Mouse (Mus musculus) adrenal gland, postnatal 14 days (tissue): ENCODE measurements around the gene Bmp8a. TPM values are rescaled to one million over a fixed set of nuclear protein-coding genes. Genes with fewer than 3 reads are reported as not detected.
A peak's percentile ranks its signal among the peaks of the same experiment; 100 is the strongest.

Experiments used
- DNase-seq: peaks from one replicate; pipeline ENCODE4 v3.0.0; 2021; ENCODE audit warnings: mixed read lengths
- total RNA-seq: library from RNA; stranded (reverse); gene quantifications from 2 replicates; pipeline ENCODE4 v1.2.3, GENCODE M21; 2021

Bmp8a gene
- total RNA-seq, 1 experiment from 2014 or later = not detected

DNA sequence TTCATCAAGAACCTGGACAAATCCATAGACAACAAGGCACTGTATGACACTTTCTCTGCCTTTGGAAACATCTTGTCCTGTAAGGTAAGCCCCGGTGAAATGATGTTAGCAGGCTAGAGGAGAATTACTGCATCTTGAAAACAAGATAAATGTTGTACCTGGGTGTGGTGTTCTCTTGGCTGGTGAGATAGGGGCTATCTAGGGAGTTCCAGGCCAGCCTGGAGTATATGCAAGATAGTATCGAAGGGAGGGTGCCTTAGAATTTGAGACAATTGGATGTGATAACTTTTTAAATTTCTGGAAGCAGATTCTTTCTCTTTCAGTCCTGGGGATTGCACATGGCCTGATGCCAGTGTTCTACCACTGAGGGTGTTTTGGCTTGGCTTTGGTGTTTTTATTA lies 56.3 kb downstream of the Bmp8a start:
- DNase-seq = no peak

DNA sequence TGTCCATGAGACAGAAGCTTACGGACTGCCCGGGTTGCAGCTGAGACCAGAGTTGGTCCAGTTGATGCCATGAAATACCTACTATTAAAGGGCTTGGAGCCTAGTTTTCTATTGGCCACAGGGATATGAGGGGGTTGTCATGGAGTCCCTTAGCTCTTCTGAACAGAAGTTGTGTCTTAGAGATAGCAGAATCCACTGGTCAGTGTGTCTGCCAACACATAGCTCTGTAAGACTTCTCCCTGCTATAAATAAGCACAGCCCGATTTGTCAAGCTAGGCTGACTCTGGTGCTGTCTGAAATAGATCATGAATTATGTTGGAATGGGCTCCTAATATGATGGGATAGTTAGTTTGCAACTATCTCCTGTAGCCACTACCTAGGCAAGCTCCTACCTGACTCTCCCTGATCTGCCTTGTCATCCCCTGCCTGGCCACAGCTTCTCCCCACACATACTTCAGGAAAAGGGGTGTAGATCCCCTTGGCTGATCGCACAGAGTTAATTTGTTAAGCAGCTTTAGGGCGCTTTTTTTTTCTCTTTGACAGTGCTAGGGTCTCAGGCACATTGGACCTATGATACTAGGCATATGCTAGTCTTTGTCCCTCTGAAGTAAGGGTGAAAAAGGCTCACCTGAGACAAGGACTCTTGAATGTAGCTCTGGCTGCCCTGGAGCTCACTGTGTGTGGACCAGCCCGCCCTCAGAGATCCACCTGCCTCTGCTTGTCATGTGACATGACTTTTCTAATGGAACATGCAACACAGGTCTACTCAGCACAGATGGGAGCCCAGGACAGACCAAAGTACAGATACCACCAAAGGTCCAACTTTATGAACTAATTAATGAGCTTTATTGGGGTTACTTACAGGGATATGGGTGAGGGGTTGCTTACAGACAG lies 58.1 kb downstream of the Bmp8a start:
- DNase-seq = no peak

DNA sequence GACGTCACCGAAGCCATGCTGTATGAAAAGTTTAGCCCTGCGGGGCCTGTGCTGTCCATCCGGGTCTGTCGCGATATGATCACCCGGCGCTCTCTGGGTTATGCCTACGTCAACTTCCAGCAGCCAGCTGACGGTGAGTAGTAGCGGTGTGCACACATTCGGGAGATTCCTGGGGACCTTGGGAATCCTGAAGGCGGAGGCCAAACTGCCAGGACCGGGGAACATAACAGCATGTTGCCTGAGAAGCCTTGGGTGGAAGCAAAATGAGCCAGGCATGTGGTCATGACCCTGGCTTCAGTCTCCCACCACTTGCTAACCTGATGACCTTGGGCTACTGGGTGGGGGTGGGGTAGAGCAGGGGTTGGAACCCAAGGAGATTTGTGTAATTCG lies 59.4 kb downstream of the Bmp8a start:
- DNase-seq = peak; percentile 76

DNA sequence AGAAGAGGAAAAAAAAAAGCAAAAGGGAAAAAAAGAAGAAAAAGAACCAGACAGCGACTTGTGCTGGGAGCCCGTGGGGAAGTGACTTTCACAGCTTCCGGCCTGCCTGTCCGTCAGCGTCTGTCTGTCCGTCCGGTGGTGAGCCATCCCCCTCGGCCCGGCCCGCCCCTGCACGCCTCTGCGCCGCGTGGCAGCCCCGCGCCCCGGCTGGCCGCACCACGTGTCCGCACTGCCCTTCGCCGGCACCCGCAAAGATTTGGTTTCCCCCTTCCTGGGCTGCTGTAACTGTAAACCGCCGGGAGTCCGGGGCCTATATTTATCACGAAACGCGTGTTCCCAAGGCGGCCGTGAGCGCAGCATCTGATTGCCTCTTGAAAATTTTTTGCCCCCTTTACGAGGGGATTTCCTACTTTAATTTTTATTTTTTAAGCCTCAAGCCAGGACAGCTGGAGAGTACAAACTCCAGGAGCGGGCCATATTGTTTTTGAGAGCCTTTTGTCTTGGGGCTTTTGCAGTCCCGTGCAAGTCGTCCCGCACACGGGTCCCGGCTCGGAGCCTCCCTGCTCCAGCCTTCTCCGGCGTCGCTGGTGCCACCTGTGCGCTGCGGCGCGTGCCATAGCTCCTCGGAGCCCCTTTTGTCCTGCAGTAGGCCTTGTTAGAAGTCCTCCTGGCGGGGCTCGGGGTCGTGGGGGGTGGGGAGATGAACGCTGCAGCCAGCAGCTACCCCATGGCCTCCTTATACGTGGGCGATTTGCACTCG lies 60.0 kb downstream of the Bmp8a start:
- peak; percentile 73 for DNase-seq

DNA sequence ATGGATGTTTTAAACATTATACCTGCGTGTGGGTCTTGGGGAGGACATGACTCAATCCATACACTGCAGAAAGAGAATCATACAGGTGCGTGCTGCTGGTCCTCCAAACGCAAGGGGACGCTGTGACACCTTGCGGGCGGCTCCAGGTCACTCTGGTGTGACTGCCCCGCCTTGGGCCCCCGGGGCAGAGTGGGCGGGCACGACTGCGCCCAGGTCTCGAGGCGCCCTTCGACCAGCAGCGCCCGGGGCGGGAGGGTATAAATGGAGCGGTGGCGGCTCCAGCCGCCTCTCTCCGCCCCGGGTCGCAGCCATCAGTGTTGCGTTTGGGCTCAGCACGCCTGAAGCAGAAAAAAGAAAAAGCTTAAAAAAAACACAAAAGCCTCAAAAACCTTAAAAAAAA lies 60.6 kb downstream of the Bmp8a start:
- peak; percentile 96 for DNase-seq

DNA sequence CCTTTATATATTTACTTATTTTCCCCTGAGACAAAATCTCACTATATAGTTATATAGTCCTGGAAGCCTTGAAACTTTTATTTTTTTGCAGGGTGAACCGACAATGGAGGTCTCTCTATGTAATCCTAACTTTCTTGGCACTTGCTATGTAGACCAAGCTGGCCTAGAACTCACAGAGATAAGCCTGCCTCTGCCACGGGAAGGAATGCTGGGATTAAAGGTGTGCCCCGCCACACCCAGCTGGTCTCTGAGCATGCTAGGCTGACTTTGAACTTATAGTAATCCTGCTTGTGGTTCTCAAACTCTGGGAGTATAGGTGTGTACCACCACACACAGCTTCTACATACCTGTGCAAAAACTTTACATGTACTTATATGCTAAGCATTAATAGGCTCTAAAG lies 62.9 kb downstream of the Bmp8a start:
- no peak for DNase-seq

DNA sequence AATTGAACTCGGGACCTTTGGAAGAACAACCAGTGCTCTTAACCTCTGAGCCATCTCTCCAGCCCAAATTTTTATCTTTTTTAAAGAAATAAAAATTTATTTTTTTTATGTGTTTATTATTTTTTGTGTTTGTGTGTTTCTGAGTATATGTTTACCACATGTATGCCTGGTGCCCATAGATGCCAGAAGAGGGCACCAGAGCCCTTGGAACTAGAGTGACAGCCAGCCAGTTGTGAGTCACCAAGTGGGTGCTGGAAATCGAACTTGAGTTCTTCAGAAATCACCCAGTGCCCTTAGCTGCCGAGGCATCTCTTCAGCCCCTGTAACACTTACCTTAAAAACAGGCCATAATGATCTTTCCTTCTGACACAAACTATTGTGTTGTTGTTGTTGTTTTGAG lies 72.0 kb downstream of the Bmp8a start:
- DNase-seq = no peak

Other genes with a start within 250 kb of the Bmp8a start
- not detected in 2 replicates for gene Bmp8b, start 238.1 kb downstream of the Bmp8a start, total RNA-seq
- gene Oxct2b, start 227.0 kb downstream of the Bmp8a start, total RNA-seq = not detected in 2 replicates
- 41.4 and 43.1 TPM in 2 replicates for gene Ppie, start 203.3 kb downstream of the Bmp8a start, total RNA-seq
- gene Hpcal4, start 160.0 kb downstream of the Bmp8a start, total RNA-seq = 5.4 and 6.3 TPM in 2 replicates
- 23.8 and 25.4 TPM in 2 replicates for gene Nt5c1a, start 141.7 kb downstream of the Bmp8a start, total RNA-seq
- 14.1 and 17.8 TPM in 2 replicates for gene Heyl, start 109.7 kb downstream of the Bmp8a start, total RNA-seq
- gene Pabpc4, start 80.9 kb downstream of the Bmp8a start, total RNA-seq = 98.4 and 98.6 TPM in 2 replicates
- not detected in 2 replicates for gene Oxct2a, start 19.6 kb downstream of the Bmp8a start, total RNA-seq